Mouse (Mus musculus): ENCODE results near the gene Lrrc8e. TPM values are rescaled to one million over a fixed set of nuclear protein-coding genes. Genes with fewer than 3 reads are reported as not detected.
"Not testable (repeated sequence)": the region's sequence is repeated elsewhere in the genome, so short reads cannot be mapped to it uniquely, and the experiment has no call there.

The Lrrc8e gene
- polyA plus RNA-seq, 1 experiment from 2014 or later = 0.19 TPM

- Histone ChIP-seq H3K4me3 (peak within 1 kb of the TSS; percentile 82), H3K36me3 (peaks cover 37% of the 10 kb centered on the region), H3K27me3 (ENCODE audit: insufficient read depth, poor library complexity, severe bottlenecking) (no peaks in the 10 kb centered on the region), H3K27ac (peak within 1 kb of the TSS; percentile 94), H3K9me3 (no peaks in the 10 kb centered on the region), H3K4me1 (peaks cover 59% of the 10 kb centered on the region)
- under 1% methylated on average over 69 of the region's 69 CpGs for WGBS
- DNase-seq (ENCODE audit: low spot score) = peak; percentile 96
Measured at GRCm38 (mm10) chr8:4252934-4253841, 26.6 kb downstream of the Lrrc8e start, which contains the start of gene Snapc2. Gene Snapc2 (plus strand): TSS chr8:4253080.

DNA sequence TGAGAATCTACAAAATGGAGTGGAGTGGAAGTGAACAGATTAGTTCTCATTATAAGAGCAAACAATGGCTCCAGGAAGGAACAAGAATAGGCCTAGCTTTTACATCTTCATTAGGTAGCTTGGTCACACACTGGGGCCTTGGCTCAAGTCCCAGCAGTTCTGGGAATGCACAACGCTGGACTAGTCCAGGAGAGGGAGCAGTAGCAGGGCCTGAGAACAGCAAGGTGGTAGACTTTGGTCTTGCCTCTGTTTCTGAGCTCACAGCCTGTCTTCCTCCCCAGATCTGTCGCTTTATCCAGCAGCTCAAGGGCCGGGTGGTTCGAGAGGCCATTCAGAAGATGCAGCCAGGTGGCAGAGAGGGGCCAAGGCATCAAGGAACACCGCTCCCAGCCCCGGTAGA, 27.4 kb downstream of the Lrrc8e start:
- Histone ChIP-seq H3K9me3 (no peaks in the 10 kb centered on the region), H3K27ac (no peak overlapping the region), H3K4me3 (peak overlapping the region; percentile 82), H3K36me3 (peaks cover 37% of the 10 kb centered on the region), H3K27me3 (ENCODE audit: insufficient read depth, poor library complexity, severe bottlenecking) (no peaks in the 10 kb centered on the region), H3K4me1 (peaks cover 57% of the 10 kb centered on the region)
- DNase-seq (ENCODE audit: low spot score) = no peak
- WGBS = 69% methylated on average over 6 of the region's 6 CpGs

DNA sequence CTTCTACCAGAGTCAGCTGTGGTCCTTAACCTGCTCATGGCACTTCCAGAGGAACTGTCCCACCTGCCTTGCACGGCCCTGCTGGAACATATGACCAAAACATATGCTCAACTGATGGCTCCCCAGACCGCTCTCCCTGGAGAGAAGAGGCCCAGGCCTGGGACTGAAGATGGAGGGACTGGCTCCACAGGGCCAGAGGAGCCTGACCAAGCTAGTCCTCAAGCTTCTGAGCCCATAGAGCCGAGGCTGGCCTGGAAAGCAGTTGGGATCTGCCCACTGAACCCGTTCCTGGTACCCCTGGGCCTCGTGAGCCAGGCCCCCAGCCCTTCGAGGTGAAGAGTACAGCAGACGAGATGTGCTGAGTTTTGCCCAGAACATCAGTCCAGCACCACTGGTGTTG, 28.8 kb downstream of the Lrrc8e start:
- peaks cover 52% of the 10 kb centered on the region for H3K4me1 ChIP-seq
- H3K27me3 ChIP-seq (ENCODE audit: insufficient read depth, poor library complexity, severe bottlenecking); H3K27ac ChIP-seq; H3K9me3 ChIP-seq; H3K4me3 ChIP-seq; DNase-seq (ENCODE audit: low spot score): not testable (repeated sequence)
- peaks cover 45% of the 10 kb centered on the region for H3K36me3 ChIP-seq
- 86% methylated on average over 7 of the region's 7 CpGs for WGBS

DNA sequence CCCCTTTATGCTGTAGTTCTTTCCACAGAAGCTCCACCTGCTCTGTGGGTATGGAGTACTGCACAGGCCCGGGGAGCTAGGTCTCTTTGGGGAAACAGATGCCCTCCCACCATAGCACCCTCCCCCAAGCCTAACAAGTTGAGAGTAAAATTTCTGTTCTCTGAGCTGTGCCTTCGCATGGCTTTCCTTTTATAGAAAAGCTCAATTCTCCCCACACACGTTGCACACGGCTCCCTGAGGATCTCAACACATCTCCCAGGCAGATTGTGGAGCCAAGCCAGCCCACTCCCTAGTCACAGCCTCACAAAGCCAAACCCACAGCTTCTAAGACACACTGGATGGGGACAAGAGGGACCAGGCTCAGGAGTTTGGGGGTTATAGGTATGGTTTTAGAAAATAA, 30.3 kb downstream of the Lrrc8e start:
- DNase-seq (ENCODE audit: low spot score) = no peak
- H3K4me1 ChIP-seq = peaks cover 48% of the 10 kb centered on the region
- 56% methylated on average over 4 of the region's 4 CpGs for WGBS
- 0 out of 2 replicates have a peak overlapping the region, but pooled peaks have one; percentile 12 for H3K27ac ChIP-seq
- no peaks in the 10 kb centered on the region for H3K27me3 ChIP-seq (ENCODE audit: insufficient read depth, poor library complexity, severe bottlenecking)
- H3K36me3 ChIP-seq = peaks cover 59% of the 10 kb centered on the region
- H3K9me3 ChIP-seq = no peaks in the 10 kb centered on the region
- no peak overlapping the region for H3K4me3 ChIP-seq

GRCm38 (mm10) chr8:4257350-4257749, 30.7 kb downstream of the Lrrc8e start:
- Histone ChIP-seq H3K9me3 (no peaks in the 10 kb centered on the region), H3K4me1 (peaks cover 45% of the 10 kb centered on the region), H3K36me3 (peaks cover 63% of the 10 kb centered on the region), H3K27ac (0 out of 2 replicates have a peak overlapping the region, but pooled peaks have one; percentile 12), H3K27me3 (ENCODE audit: insufficient read depth, poor library complexity, severe bottlenecking) (no peaks in the 10 kb centered on the region), H3K4me3 (peak overlapping the region; percentile 85; the same call in 1 of the 2 replicates)
- no peak for DNase-seq (ENCODE audit: low spot score)
- 83% methylated on average over 4 of the region's 4 CpGs for WGBS

GRCm38 (mm10) chr8:4258233-4258632, 31.6 kb downstream of the Lrrc8e start:
- peaks cover 40% of the 10 kb centered on the region for H3K4me1 ChIP-seq
- DNase-seq (ENCODE audit: low spot score) = peak; percentile 91
- peak overlapping the region; percentile 92 for H3K27ac ChIP-seq
- H3K27me3 ChIP-seq (ENCODE audit: insufficient read depth, poor library complexity, severe bottlenecking) = no peaks in the 10 kb centered on the region
- no peaks in the 10 kb centered on the region for H3K9me3 ChIP-seq
- peak overlapping the region; percentile 85 for H3K4me3 ChIP-seq
- H3K36me3 ChIP-seq = peaks cover 72% of the 10 kb centered on the region
- WGBS = 2% methylated on average over 35 of the region's 35 CpGs

DNA sequence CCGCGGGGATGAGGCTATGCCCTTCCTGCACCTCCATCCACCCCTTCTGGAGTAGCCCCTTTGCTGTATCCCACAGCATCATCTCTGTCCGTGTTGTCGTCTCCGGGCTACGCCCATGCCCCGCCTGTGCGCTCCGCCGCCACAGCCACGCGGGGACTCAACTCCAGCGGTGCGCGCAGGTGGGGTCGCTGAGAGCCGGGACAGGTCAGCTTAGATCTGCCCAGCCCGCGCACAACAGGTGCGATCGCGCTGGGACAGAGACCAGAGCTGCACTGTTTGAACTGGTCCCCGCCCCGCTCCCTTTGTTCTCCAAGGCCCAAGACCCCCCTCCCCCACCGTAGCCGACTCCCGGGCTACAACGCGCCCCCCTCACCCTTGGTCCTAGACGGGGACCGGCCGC, 32.1 kb downstream of the Lrrc8e start:
- DNase-seq (ENCODE audit: low spot score) = peak; percentile 85
- H3K36me3 ChIP-seq = peaks cover 76% of the 10 kb centered on the region
- WGBS = under 1% methylated on average over 32 of the region's 32 CpGs

GRCm38 (mm10) chr8:4259125-4259804, 32.6 kb downstream of the Lrrc8e start, which contains the start of gene Ctxn1:
Gene Ctxn1 (minus strand): TSS chr8:4259274.
- 7% methylated on average over 33 of the region's 33 CpGs for WGBS
- Histone ChIP-seq H3K4me1 (peaks cover 31% of the 10 kb centered on the region), H3K27me3 (ENCODE audit: insufficient read depth, poor library complexity, severe bottlenecking) (no peaks in the 10 kb centered on the region), H3K4me3 (peak within 1 kb of the TSS; percentile 85), H3K9me3 (no peaks in the 10 kb centered on the region), H3K36me3 (peaks cover 80% of the 10 kb centered on the region), H3K27ac (peak within 1 kb of the TSS; percentile 92)
- DNase-seq (ENCODE audit: low spot score) = peak; percentile 97

More for the DNA sequence above, 32.1 kb downstream of the Lrrc8e start:
- no peaks in the 10 kb centered on the region for H3K27me3 ChIP-seq (ENCODE audit: insufficient read depth, poor library complexity, severe bottlenecking)
- H3K4me3 ChIP-seq = peak overlapping the region; percentile 85
- H3K27ac ChIP-seq = peak overlapping the region; percentile 92
- H3K9me3 ChIP-seq = no peaks in the 10 kb centered on the region
- H3K4me1 ChIP-seq = peaks cover 37% of the 10 kb centered on the region

DNA sequence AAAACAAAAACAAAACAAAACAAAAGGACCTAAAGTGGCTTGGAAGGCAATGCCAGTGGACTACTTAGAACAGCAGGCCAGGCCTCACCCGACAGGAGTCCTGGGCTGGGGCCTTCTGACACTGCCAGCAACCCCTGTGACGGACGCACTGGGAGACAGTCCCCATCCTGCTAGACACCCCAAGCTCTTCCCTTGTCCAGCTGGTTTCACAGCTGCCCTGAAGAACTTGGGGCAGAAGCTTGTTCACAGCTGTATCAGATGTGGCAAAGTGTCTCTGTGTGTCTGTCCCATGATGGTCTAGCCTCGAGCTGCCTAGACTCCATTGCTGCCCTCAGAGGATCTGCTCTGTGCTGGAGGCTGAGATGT, 33.2 kb downstream of the Lrrc8e start:
- H3K9me3 ChIP-seq = no peaks in the 10 kb centered on the region
- WGBS = 79% methylated on average over 4 of the region's 4 CpGs
- H3K27ac ChIP-seq = no peak overlapping the region
- H3K4me3 ChIP-seq = no peak overlapping the region
- no peak for DNase-seq (ENCODE audit: low spot score)
- peaks cover 29% of the 10 kb centered on the region for H3K4me1 ChIP-seq
- H3K27me3 ChIP-seq (ENCODE audit: insufficient read depth, poor library complexity, severe bottlenecking) = no peaks in the 10 kb centered on the region
- H3K36me3 ChIP-seq = peaks cover 80% of the 10 kb centered on the region

- Histone ChIP-seq H3K9me3 (no peaks in the 10 kb centered on the region), H3K4me1 (peaks cover 14% of the 10 kb centered on the region), H3K36me3 (peaks cover 85% of the 10 kb centered on the region), H3K27me3 (ENCODE audit: insufficient read depth, poor library complexity, severe bottlenecking) (no peaks in the 10 kb centered on the region), H3K4me3 (no peak overlapping the region), H3K27ac (no peak overlapping the region)
- DNase-seq (ENCODE audit: low spot score) = no peak
- 84% methylated on average over 8 of the region's 8 CpGs for WGBS
Measured at GRCm38 (mm10) chr8:4263105-4263791, 36.6 kb downstream of the Lrrc8e start.

- no peak overlapping the region for H3K27ac ChIP-seq
- WGBS = 92% methylated on average over 15 of the region's 15 CpGs
- peaks cover 98% of the 10 kb centered on the region for H3K36me3 ChIP-seq
- H3K9me3 ChIP-seq = no peaks in the 10 kb centered on the region
- no peaks in the 10 kb centered on the region for H3K27me3 ChIP-seq (ENCODE audit: insufficient read depth, poor library complexity, severe bottlenecking)
- no peaks in the 10 kb centered on the region for H3K4me1 ChIP-seq
- no peak overlapping the region for H3K4me3 ChIP-seq
- no peak for DNase-seq (ENCODE audit: low spot score)
Measured at GRCm38 (mm10) chr8:4265160-4265914, 38.7 kb downstream of the Lrrc8e start.

DNA sequence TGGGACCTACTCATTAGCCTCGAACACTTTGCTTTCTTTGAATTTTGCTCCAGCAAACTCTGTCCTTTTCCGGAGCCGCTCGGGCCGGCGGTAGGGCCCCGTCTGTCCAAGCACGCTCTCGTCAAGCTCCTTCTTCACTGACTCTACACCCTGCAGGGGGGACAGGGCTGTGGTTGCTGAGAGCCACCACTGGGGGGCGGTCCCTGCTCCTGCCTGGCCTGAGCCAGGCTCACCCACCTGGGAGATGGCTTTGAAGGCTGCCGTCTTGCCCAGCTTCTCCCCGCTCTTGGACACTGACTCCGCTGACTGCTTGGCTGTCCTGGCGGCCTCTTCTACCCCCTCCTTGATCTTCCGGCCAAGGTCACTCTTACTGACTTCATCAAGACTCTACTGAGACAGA, 41.0 kb downstream of the Lrrc8e start:
- H3K9me3 ChIP-seq = no peaks in the 10 kb centered on the region
- no peak overlapping the region for H3K4me3 ChIP-seq
- no peak overlapping the region for H3K27ac ChIP-seq
- peaks cover 95% of the 10 kb centered on the region for H3K36me3 ChIP-seq
- no peaks in the 10 kb centered on the region for H3K27me3 ChIP-seq (ENCODE audit: insufficient read depth, poor library complexity, severe bottlenecking)
- no peaks in the 10 kb centered on the region for H3K4me1 ChIP-seq
- 75% methylated on average over 15 of the region's 15 CpGs for whole genome bisulfite sequencing
- DNase-seq (ENCODE audit: low spot score) = no peak

Measured in heart, embryonic 10.5 days (tissue).